Mouse (Mus musculus) heart, embryonic 15.5 days (tissue): ENCODE results near the gene Tnfaip2. TPM values are rescaled to one million over a fixed set of nuclear protein-coding genes. Genes with fewer than 3 reads are reported as not detected.

Source experiments
- polyA plus RNA-seq: library from polyadenylated mRNA; unstranded; fragments of >200 nt; fragmentation: Nextera tagmentation; extraction: Ambion mirVana; gene quantifications from 2 replicates; pipeline ENCODE4 v1.2.1, GENCODE M21; 2015

Tnfaip2 gene
- polyA plus RNA-seq, 1 experiment from 2014 or later, result 4.8 TPM

Other genes starting within 250 kb of the Tnfaip2 start
- gene Amn, start 171.4 kb upstream of the Tnfaip2 start, polyA plus RNA-seq, result 1.4 and 2.0 TPM in 2 replicates
- gene Cdc42bpb, start 64.8 kb upstream of the Tnfaip2 start, polyA plus RNA-seq, result 20.1 and 26.7 TPM in 2 replicates
- 0.45 and 1.6 TPM in 2 replicates for gene Lbhd2, start 35.7 kb upstream of the Tnfaip2 start, polyA plus RNA-seq
- 8.0 and 15.1 TPM in 2 replicates for gene Exoc3l4, start 25.5 kb upstream of the Tnfaip2 start, polyA plus RNA-seq
- 2.0 and 5.2 TPM in 2 replicates for gene Gm266, start 43.4 kb downstream of the Tnfaip2 start, polyA plus RNA-seq
- 372 and 404 TPM in 2 replicates for gene Eif5, start 95.5 kb downstream of the Tnfaip2 start, polyA plus RNA-seq
- 25.8 and 30.4 TPM in 2 replicates for gene Mark3, start 132.1 kb downstream of the Tnfaip2 start, polyA plus RNA-seq
- 315 and 319 TPM in 2 replicates for gene Ckb, start 229.9 kb downstream of the Tnfaip2 start, polyA plus RNA-seq
- gene Trmt61a, start 235.6 kb downstream of the Tnfaip2 start, polyA plus RNA-seq, result 6.1 and 9.0 TPM in 2 replicates